Comparison of ENCODE assay signal across 7 mouse cellular contexts in the genomic region with DNA sequence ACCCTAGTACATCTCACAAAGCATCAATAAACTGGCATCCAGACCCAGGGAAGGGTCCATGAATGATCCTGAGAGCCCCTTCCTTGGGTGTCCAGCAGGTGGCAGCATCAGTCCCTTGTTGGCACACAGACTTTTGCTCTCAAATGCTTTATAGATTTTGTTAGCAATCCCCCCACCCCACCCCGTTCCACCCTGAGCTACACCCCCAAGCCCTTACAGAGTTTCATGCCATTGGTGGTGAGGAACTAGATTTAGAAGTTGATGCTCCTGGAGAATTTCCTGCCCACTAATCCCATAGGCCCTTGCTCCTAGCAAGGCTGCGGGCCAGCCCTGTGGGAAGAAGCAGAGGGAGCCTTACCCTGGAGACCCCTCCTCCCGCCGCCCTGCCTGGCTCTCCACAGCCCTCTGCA. TPM values are rescaled to one million over a fixed set of nuclear protein-coding genes. Genes with fewer than 3 reads are reported as not detected.
DNase-seq lines count a peak whose midpoint lies in the region; ATAC-seq lines count a peak whose summit lies in the region.

No protein-coding gene starts in this region.

- intact Hi-C loops in gastrocnemius, postnatal 14 days (cut with DNase I; ENCODE audit: low total_unique reads): loop anchor here (5.0 kb wide), 1 partner anchor 41 kb away; no protein-coding TSS in a partner anchor
- intact Hi-C loops in left cerebral cortex, postnatal 36 days (cut with DNase I): loop anchor here (1.0 to 2.0 kb wide), 2 partner anchors 42 to 172 kb away; no protein-coding TSS in a partner anchor

- no peak overlapping the region for H3K9ac ChIP-seq in intestine, embryonic 16.5 days (ENCODE audit: low read depth, low read length)
- no peak overlapping the region for H3K9ac ChIP-seq in midbrain, embryonic 14.5 days (replicated peaks; ENCODE audit: low read length)

- H3K4me2 ChIP-seq in intestine, embryonic 16.5 days (ENCODE audit: low read depth, low read length): no peak overlapping the region
- 0 out of 2 replicates have a peak overlapping the region, but pooled peaks have one; percentile 12 for H3K4me2 ChIP-seq in midbrain, embryonic 14.5 days (ENCODE audit: low read length)

- no peak overlapping the region for H3K4me3 ChIP-seq in intestine, embryonic 16.5 days (ENCODE audit: low read length)
- no peak overlapping the region for H3K4me3 ChIP-seq in midbrain, embryonic 14.5 days (replicated peaks; ENCODE audit: low read depth, low read length)

- H3K27me3 ChIP-seq in intestine, embryonic 16.5 days (replicated peaks; ENCODE audit: control insufficient read depth, insufficient read depth, low read length): no peaks in the 10 kb centered on the region
- no peaks in the 10 kb centered on the region for H3K27me3 ChIP-seq in midbrain, embryonic 14.5 days (ENCODE audit: control insufficient read depth, insufficient read depth, low read length)

- no peak overlapping the region for H3K27ac ChIP-seq in intestine, embryonic 16.5 days (ENCODE audit: low read length)
- no peak overlapping the region for H3K27ac ChIP-seq in midbrain, embryonic 14.5 days (replicated peaks; ENCODE audit: low read depth, low read length)

- 15% methylated on average over 4 of the region's 4 CpGs for WGBS in intestine, embryonic 16.5 days
- 7% methylated on average over 4 of the region's 4 CpGs for WGBS in midbrain, embryonic 14.5 days

- H3K9me3 ChIP-seq in intestine, embryonic 16.5 days (ENCODE audit: control insufficient read depth, low read length): no peaks in the 10 kb centered on the region
- H3K9me3 ChIP-seq in midbrain, embryonic 14.5 days (ENCODE audit: control insufficient read depth, low read length): no peaks in the 10 kb centered on the region

- peak; percentile 75 to 92 for DNase-seq in adrenal gland, adult (ENCODE audit: inconsistent age in 2 of 2, low spot score in 1 of 2)
- DNase-seq in cerebellum, postnatal 4 days (ENCODE audit: low spot score in 2 of 2): peak; percentile 71 to 84
- DNase-seq in gastrocnemius, postnatal 14 days: peak; percentile 80
- DNase-seq in left cerebral cortex, postnatal 36 days (ENCODE audit: low spot score in 2 of 2): peak; percentile 65 to 75
- DNase-seq in midbrain, embryonic 14.5 days: peak; percentile 92
- peak; percentile 66 to 86 for DNase-seq in spleen, postnatal 10 days (ENCODE audit: low spot score in 2 of 2)

- H3K4me1 ChIP-seq in intestine, embryonic 16.5 days (ENCODE audit: control insufficient read depth, insufficient read depth, low read length): no peaks in the 10 kb centered on the region
- H3K4me1 ChIP-seq in midbrain, embryonic 14.5 days (ENCODE audit: control insufficient read depth, insufficient read depth, low read length): no peaks in the 10 kb centered on the region

- no peaks in the 10 kb centered on the region for H3K36me3 ChIP-seq in intestine, embryonic 16.5 days (ENCODE audit: control insufficient read depth, insufficient read depth, low read length)
- no peaks in the 10 kb centered on the region for H3K36me3 ChIP-seq in midbrain, embryonic 14.5 days (ENCODE audit: control insufficient read depth, insufficient read depth, low read length)

- peak; percentile 62 for ATAC-seq in intestine, embryonic 16.5 days
- peak; percentile 17; the same call in 1 of the 2 replicates for ATAC-seq in midbrain, embryonic 14.5 days (ENCODE audit: low FRiP score, low TSS enrichment)

RNA-seq across cellular contexts. Expression of a gene that starts 52.1 kb away (rescaled TPM):
- 1 to 10 TPM; 8.4 TPM for total RNA-seq in gastrocnemius, postnatal 14 days (2021)
- polyA plus RNA-seq in intestine, embryonic 16.5 days (2015; fragmentation: Nextera tagmentation; extraction: Ambion mirVana): 1.5 and 1.6 TPM in 2 replicates
- 10 to 100 TPM; 73.3 to 77.5 TPM for total RNA-seq in left cerebral cortex, postnatal 36 days (2021)
- 1.6 and 3.6 TPM in 2 replicates for polyA plus RNA-seq in midbrain, embryonic 14.5 days (2014; fragmentation: Nextera tagmentation; extraction: Ambion mirVana)

Comparison
In these comparisons a context has a peak if more than half of its experiments do, and no peak if none do; other contexts are left out.
1. RNA of a gene that starts 52.1 kb away (total RNA-seq): 73.3 to 77.5 TPM in left cerebral cortex, postnatal 36 days; 8.4 TPM in gastrocnemius, postnatal 14 days; every median in the first group is over 4 times any median in the second.
2. Peak in every context shown above with its lines, with median percentiles within 50 percentile points of each other: DNase-seq.